Mouse (Mus musculus): Measurements from ENCODE around the gene Arid1b. TPM values are rescaled to one million over a fixed set of nuclear protein-coding genes. Genes with fewer than 3 reads are reported as not detected.

Arid1b gene
- polyA plus RNA-seq, 1 experiment from 2014 or later, result 20.5 TPM

DNA sequence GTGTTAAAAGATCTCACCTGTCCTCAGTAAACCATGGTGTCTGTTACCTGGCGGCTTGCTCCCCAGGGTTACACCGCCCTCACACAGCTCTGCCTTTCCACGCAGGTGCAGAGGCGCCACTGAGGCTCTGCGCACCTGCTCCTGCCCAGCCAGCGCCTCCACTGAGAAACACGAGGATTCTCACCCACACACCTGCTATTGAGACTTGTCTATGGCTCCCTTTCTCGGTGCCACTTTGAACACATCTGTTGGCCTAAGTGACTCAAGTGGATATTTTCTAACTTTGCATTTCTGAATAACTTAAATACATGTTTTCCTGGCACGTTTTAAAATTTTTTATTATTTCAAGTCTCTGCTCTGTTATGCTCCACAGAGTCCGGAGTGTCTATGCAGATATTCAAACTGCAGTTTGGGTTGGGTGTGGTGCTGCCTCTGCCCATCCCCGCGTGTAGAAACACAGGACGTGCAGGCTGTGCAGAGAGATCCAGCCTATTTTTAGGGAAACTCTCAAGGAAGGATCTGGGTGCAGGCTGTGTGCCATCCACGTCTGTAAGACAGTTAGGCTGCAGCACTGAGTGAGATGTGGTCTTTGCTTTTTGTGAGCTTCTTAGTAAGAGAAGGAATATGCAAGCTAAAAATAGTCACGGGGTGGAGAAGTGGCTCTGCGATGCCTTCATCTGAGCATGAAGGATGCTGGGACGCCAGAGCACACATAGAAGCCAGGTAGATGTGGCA is 283.2 kb downstream of the Arid1b start:
- no peak for DNase-seq (ENCODE audit: low spot score)
- Histone ChIP-seq H3K9ac (no peak overlapping the region), H3K36me3 (replicated peaks; ENCODE audit: control insufficient read depth, insufficient read depth) (peaks cover 6% of the 10 kb centered on the region; the same call in 1 of the 2 replicates), H3K4me3 (replicated peaks; ENCODE audit: low read length) (no peak overlapping the region), H3K4me1 (replicated peaks; ENCODE audit: control insufficient read depth, insufficient read depth, low read length) (no peaks in the 10 kb centered on the region), H3K9me3 (ENCODE audit: control insufficient read depth, low read length) (no peaks in the 10 kb centered on the region), H3K27ac (no peak overlapping the region), H3K4me2 (replicated peaks) (no peak overlapping the region), H3K27me3 (ENCODE audit: control insufficient read depth, insufficient read depth, low read length) (no peaks in the 10 kb centered on the region)
- WGBS, result 91% methylated on average over 17 of the region's 17 CpGs
- no peak for ATAC-seq (ENCODE audit: low FRiP score)

DNA sequence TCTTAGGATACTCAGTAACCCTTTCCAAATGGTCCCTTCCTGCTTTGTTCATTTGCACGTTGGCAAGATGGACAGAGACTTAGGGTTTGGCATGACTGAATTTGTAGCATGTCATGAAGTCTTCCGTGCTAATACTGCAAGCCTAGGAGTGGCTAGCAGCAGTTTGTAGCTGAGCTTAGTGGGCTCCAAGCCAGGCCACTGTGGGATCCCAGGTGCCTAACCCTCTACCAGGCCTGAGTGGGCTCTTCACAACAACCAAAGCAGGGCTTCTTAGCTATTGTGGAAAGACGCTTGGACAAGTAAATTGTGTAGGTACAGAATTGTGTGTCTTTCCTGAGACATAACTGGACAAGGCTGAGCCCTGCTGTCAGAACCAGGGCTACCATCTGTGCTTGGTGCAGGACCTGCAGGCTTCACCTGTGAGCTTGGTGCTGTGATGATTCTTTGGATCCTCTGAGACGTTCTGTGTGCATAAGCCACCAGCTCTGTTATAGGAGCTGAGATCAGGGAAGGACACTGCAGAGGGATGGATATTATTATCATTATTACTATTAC is 286.4 kb downstream of the Arid1b start:
- Histone ChIP-seq H3K9ac (no peak overlapping the region), H3K4me1 (replicated peaks; ENCODE audit: control insufficient read depth, insufficient read depth, low read length) (peaks cover 2% of the 10 kb centered on the region), H3K4me2 (replicated peaks) (no peak overlapping the region), H3K4me3 (replicated peaks; ENCODE audit: low read length) (no peak overlapping the region), H3K27ac (no peak overlapping the region), H3K36me3 (replicated peaks; ENCODE audit: control insufficient read depth, insufficient read depth) (peaks cover 6% of the 10 kb centered on the region; the same call in 1 of the 2 replicates), H3K9me3 (ENCODE audit: control insufficient read depth, low read length) (no peaks in the 10 kb centered on the region), H3K27me3 (ENCODE audit: control insufficient read depth, insufficient read depth, low read length) (no peaks in the 10 kb centered on the region)
- ATAC-seq (ENCODE audit: low FRiP score) (no peak), DNase-seq (ENCODE audit: low spot score) (no peak)
- WGBS, result 79% methylated on average over 4 of the region's 4 CpGs

DNA sequence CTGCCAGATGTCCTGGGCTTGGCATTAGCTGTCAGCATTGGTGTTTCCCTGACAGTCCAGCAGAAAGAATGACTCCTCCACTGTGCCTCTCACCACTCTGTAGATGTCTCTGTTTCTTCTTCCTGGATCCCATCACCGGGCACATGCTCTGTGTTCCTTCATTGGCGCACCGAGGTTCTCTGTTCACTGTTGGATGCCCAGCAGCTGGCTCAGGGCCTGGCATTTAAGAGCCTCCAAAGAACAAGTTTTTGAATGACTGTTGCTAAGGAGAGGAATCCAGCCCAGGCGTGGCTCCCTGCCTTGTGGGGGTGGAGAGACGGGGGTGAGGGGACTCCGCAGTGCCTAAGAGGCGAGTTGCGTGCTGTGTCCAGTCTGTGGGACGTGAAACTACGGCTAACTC is 290.7 kb downstream of the Arid1b start:
- no peaks in the 10 kb centered on the region for H3K9me3 ChIP-seq (ENCODE audit: control insufficient read depth, low read length)
- peak; percentile 64; the same call in 1 of the 2 replicates for ATAC-seq (ENCODE audit: low FRiP score)
- no peak overlapping the region for H3K27ac ChIP-seq
- no peak overlapping the region for H3K4me3 ChIP-seq (replicated peaks; ENCODE audit: low read length)
- no peak overlapping the region for H3K9ac ChIP-seq
- no peaks in the 10 kb centered on the region for H3K27me3 ChIP-seq (ENCODE audit: control insufficient read depth, insufficient read depth, low read length)
- H3K36me3 ChIP-seq (replicated peaks; ENCODE audit: control insufficient read depth, insufficient read depth), result 0 out of 2 replicates have a peak, but pooled peaks cover 6% of the 10 kb centered on the region
- no peak overlapping the region for H3K4me2 ChIP-seq (replicated peaks)
- WGBS, result 55% methylated on average over 10 of the region's 10 CpGs
- no peak for DNase-seq (ENCODE audit: low spot score)
- peaks cover 29% of the 10 kb centered on the region for H3K4me1 ChIP-seq (replicated peaks; ENCODE audit: control insufficient read depth, insufficient read depth, low read length)

DNA sequence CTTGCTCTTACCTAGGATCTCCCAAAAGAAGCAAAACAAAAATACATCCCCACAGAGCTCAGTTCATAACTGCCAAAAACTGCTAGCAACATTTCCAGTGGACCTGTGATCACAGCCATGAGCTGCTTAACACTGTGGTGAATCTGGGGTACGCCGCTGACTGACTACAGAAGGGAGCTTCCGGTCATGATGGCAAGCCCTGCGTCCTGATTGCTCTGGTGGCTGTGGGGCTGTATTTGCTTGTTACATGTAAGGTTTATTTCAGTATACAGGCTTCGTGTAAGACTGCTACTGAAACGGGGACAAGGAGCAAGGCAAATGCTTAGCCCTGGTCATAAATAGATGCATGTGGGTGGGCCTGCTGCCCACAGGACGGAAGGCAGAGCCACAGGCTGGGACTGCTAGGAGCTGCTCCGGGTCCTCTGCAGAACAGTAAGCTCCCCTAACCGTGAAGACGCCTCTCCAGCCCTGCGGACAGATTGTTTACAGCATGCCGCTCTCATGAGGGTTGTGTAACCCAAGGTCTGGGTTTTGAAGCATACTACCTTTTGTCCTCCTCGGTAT is 291.8 kb downstream of the Arid1b start:
- Histone ChIP-seq H3K36me3 (replicated peaks; ENCODE audit: control insufficient read depth, insufficient read depth) (peaks cover 9% of the 10 kb centered on the region), H3K9ac (no peak overlapping the region), H3K4me2 (replicated peaks) (no peak overlapping the region), H3K4me3 (replicated peaks; ENCODE audit: low read length) (no peak overlapping the region), H3K9me3 (ENCODE audit: control insufficient read depth, low read length) (no peaks in the 10 kb centered on the region), H3K4me1 (replicated peaks; ENCODE audit: control insufficient read depth, insufficient read depth, low read length) (peaks cover 29% of the 10 kb centered on the region), H3K27me3 (ENCODE audit: control insufficient read depth, insufficient read depth, low read length) (no peaks in the 10 kb centered on the region), H3K27ac (peak overlapping the region; percentile 60)
- peak; percentile 39 for ATAC-seq (ENCODE audit: low FRiP score)
- DNase-seq (ENCODE audit: low spot score), result no peak
- 53% methylated on average over 13 of the region's 13 CpGs for WGBS

DNA sequence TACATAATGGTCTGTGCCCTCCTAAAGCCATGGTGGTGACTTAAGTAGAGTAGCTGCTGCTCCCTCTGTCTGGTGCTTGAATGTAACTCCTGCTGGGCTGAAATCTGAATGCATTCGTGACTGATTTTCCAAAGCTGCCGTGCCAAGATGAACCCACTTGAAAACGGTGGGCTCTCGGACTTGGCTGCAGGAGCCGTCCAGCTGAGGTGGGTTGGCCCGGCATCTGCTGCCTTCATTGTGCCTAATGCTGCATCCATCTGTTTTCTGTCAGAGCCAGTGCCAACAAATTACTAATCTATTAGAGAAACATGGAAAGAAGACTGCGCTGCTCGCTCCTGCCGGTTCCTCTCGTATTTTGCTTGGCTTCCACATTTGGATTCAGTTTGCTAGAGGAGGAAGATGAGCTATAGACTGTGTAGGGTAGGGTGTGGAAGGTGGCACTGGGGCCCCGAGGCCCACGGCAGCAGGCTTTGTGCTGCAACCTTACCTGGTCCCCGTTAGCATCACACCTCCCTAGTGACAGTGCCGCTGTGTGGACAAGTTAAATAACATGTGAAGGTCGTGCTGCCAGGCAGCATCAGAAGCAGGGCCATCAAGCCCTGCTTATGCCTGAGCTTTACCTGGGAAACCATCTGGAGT is 292.6 kb downstream of the Arid1b start:
- Histone ChIP-seq H3K4me3 (replicated peaks; ENCODE audit: low read length) (no peak overlapping the region), H3K9ac (no peak overlapping the region), H3K36me3 (replicated peaks; ENCODE audit: control insufficient read depth, insufficient read depth) (peaks cover 10% of the 10 kb centered on the region), H3K27ac (peak overlapping the region; percentile 60), H3K4me2 (replicated peaks) (0 out of 2 replicates have a peak overlapping the region, but pooled peaks have one; percentile 7), H3K9me3 (ENCODE audit: control insufficient read depth, low read length) (no peaks in the 10 kb centered on the region), H3K27me3 (ENCODE audit: control insufficient read depth, insufficient read depth, low read length) (no peaks in the 10 kb centered on the region), H3K4me1 (replicated peaks; ENCODE audit: control insufficient read depth, insufficient read depth, low read length) (peaks cover 29% of the 10 kb centered on the region)
- WGBS, result 36% methylated on average over 15 of the region's 15 CpGs
- ATAC-seq (ENCODE audit: low FRiP score), result peak; percentile 74
- peak; percentile 70 for DNase-seq (ENCODE audit: low spot score)

DNA sequence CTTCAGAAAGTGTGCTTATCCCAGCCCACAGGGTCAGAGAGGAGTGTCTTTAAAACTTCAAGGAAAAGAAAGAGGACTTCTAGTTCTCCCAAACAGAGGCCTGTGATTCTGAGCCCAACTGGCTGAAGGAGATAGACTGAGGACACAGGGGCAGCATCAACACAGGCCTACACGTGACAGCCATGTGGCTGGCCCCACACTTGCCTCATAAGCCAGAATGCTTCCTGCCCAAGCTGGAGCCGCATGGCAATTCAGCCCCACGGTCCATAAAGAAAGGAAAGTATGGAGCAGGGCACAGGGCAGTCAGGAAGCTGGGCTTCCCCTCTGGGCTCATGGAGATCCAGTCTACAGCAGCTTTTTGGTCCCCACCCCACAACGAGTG is 293.1 kb downstream of the Arid1b start:
- no peak overlapping the region for H3K4me3 ChIP-seq (replicated peaks; ENCODE audit: low read length)
- no peaks in the 10 kb centered on the region for H3K27me3 ChIP-seq (ENCODE audit: control insufficient read depth, insufficient read depth, low read length)
- WGBS, result 73% methylated on average over 4 of the region's 4 CpGs
- no peaks in the 10 kb centered on the region for H3K9me3 ChIP-seq (ENCODE audit: control insufficient read depth, low read length)
- no peak overlapping the region for H3K9ac ChIP-seq
- H3K36me3 ChIP-seq (replicated peaks; ENCODE audit: control insufficient read depth, insufficient read depth), result peaks cover 13% of the 10 kb centered on the region
- ATAC-seq (ENCODE audit: low FRiP score) (no peak), DNase-seq (ENCODE audit: low spot score) (no peak)
- 0 out of 2 replicates have a peak overlapping the region, but pooled peaks have one; percentile 7 for H3K4me2 ChIP-seq (replicated peaks)
- peak overlapping the region; percentile 43; the same call in 1 of the 2 replicates for H3K27ac ChIP-seq
- peaks cover 29% of the 10 kb centered on the region for H3K4me1 ChIP-seq (replicated peaks; ENCODE audit: control insufficient read depth, insufficient read depth, low read length)

DNA sequence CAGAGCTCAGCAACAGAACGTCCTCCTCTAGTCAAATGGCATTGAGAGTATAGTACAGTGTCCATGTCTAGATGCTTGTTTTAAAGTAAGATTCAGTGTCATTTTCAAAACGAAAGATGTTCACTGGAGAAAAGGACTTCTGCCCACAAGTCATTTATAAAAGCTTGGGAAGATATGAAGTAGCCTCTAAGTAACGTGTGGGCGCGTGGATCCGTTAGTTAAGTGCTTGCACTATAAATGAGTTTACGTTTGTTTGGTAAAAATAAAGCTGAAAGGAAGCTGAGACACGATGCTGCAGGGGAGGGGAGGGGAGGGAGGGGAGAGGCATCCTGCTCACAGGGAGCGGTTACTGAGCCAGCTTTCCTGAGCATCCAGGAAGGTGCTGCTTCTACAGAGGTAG is 293.5 kb downstream of the Arid1b start:
- peaks cover 29% of the 10 kb centered on the region for H3K4me1 ChIP-seq (replicated peaks; ENCODE audit: control insufficient read depth, insufficient read depth, low read length)
- H3K4me2 ChIP-seq (replicated peaks), result no peak overlapping the region
- no peak for ATAC-seq (ENCODE audit: low FRiP score)
- DNase-seq (ENCODE audit: low spot score), result no peak
- no peak overlapping the region for H3K9ac ChIP-seq
- H3K36me3 ChIP-seq (replicated peaks; ENCODE audit: control insufficient read depth, insufficient read depth), result peaks cover 13% of the 10 kb centered on the region
- no peak overlapping the region for H3K4me3 ChIP-seq (replicated peaks; ENCODE audit: low read length)
- H3K9me3 ChIP-seq (ENCODE audit: control insufficient read depth, low read length), result no peaks in the 10 kb centered on the region
- 72% methylated on average over 9 of the region's 9 CpGs for WGBS
- no peaks in the 10 kb centered on the region for H3K27me3 ChIP-seq (ENCODE audit: control insufficient read depth, insufficient read depth, low read length)
- H3K27ac ChIP-seq, result peak overlapping the region; percentile 43; the same call in 1 of the 2 replicates

DNA sequence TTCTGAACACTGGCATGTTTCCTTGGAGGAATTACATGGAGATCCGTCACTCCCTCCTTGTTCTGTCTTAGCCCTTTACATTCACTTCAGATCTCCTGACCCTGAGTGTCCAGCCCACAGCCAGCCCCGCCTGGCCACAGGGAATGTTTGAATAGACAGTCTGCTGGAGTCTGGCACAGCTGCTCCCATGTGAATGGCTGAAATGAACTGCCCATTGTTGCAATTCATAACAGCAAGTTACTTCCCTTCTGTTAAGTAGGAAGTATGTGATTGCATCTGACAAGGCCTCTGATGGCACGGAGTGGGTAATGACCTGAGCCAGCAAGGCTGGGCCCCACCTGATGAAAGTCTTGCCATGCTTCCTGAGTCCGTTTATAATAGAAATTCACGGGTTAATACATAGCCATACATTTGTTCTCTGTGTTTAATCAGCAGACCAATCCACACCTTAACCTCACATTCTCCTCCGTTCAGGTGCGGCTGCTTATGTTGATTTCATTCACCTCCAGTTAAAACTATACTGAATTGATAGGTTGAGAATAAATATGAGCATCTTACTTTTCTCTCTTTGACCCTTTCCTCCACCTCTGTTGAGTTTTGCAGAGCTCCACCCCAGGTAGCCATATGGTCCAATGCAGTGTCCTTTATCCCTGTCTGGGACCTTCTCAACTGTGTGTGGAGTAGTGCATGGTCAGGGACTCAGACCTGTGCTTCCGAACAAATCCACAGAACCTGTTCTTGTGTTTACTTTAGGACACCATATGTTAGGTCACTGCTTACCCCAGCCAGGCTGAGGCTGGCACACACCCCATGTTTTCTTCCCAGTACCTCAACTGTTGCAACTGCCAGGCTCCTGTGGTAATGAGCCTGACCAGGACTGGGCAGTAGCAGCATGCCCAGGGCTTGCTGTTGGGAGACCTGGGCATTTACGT is 299.8 kb downstream of the Arid1b start:
- Histone ChIP-seq H3K27ac (no peak overlapping the region), H3K4me1 (replicated peaks; ENCODE audit: control insufficient read depth, insufficient read depth, low read length) (peaks cover 41% of the 10 kb centered on the region)

More for the DNA sequence above, 299.8 kb downstream of the Arid1b start:
- WGBS, result 56% methylated on average over 9 of the region's 9 CpGs
- peaks cover 13% of the 10 kb centered on the region for H3K36me3 ChIP-seq (replicated peaks; ENCODE audit: control insufficient read depth, insufficient read depth)
- H3K27me3 ChIP-seq (ENCODE audit: control insufficient read depth, insufficient read depth, low read length), result no peaks in the 10 kb centered on the region
- no peak for ATAC-seq (ENCODE audit: low FRiP score)
- H3K9ac ChIP-seq, result no peak overlapping the region
- no peaks in the 10 kb centered on the region for H3K9me3 ChIP-seq (ENCODE audit: control insufficient read depth, low read length)
- no peak for DNase-seq (ENCODE audit: low spot score)
- H3K4me3 ChIP-seq (replicated peaks; ENCODE audit: low read length), result no peak overlapping the region
- H3K4me2 ChIP-seq (replicated peaks), result no peak overlapping the region

Measured in hindbrain, embryonic 14.5 days (tissue).